Mouse (Mus musculus): ENCODE results near the gene Bri3.

GRCm38 (mm10) chr5:144431481-144431880 is 187.2 kb downstream of the Bri3 start:
- TF ChIP-seq POLR2A (IDR thresholded peaks at IDR 0.05; ENCODE audit: insufficient read depth, low read depth, low read length): no peak
- TF ChIP-seq CTCF (IDR thresholded peaks at IDR 0.05): no peak
